Mouse (Mus musculus) layer of hippocampus, adult 2 months (tissue): ENCODE measurements around the gene Luc7l3. TPM values are rescaled to one million over a fixed set of nuclear protein-coding genes. Genes with fewer than 3 reads are reported as not detected.
"Not testable (repeated sequence)": the region's sequence is repeated elsewhere in the genome, so short reads cannot be mapped to it uniquely, and the experiment has no call there.

Experiments used
- DNase-seq, 2 experiments: peaks; one replicate each; pipeline ENCODE4 v3.0.0; 2022; ENCODE audit warnings: low spot score in 2 of 2
- H3K27ac ChIP-seq: fragments of 200-600 bp; 2 replicates; pipeline ENCODE4 v1.8.1; 2022
- H3K4me3 ChIP-seq: fragments of 200-600 bp; 2 replicates; pipeline ENCODE4 v1.8.1; 2022; ENCODE audit warnings: mild to moderate bottlenecking
- CTCF ChIP-seq: fragments of 200-600 bp; conservative IDR thresholded peaks from 2 replicates; pipeline ENCODE4 v1.8.1; 2022; ENCODE audit warnings: antibody characterized with exemption, mild to moderate bottlenecking, moderate library complexity
- total RNA-seq, 2 experiments: library from RNA; stranded (reverse); gene quantifications; 2 replicates each; pipeline ENCODE4 v1.2.3; 2021

Luc7l3 gene
- total RNA-seq, 2 experiments from 2014 or later: 115 to 132 TPM

- Histone ChIP-seq H3K4me3 (no peak overlapping the region), H3K27ac (no peak overlapping the region)
- DNase-seq: no peak
- TF ChIP-seq CTCF: no peak
These were observed 46.1 kb downstream of the Luc7l3 start for GRCm38 (mm10) chr11:94275686-94276085.

- H3K27ac ChIP-seq: no peak overlapping the region
- no peak for DNase-seq
- no peak for TF ChIP-seq CTCF
- H3K4me3 ChIP-seq: no peak overlapping the region
These were observed 46.6 kb downstream of the Luc7l3 start for GRCm38 (mm10) chr11:94275226-94275625.

- Histone ChIP-seq H3K27ac (no peak overlapping the region), H3K4me3 (no peak overlapping the region)
- DNase-seq: no peak
- TF ChIP-seq CTCF: no peak
These were observed 47.5 kb downstream of the Luc7l3 start for GRCm38 (mm10) chr11:94274206-94274867.

GRCm38 (mm10) chr11:94272960-94273927, 48.5 kb downstream of the Luc7l3 start:
- no peak overlapping the region for H3K27ac ChIP-seq
- no peak for TF ChIP-seq CTCF
- DNase-seq: no peak
- H3K4me3 ChIP-seq: no peak overlapping the region

- DNase-seq: no peak
- Histone ChIP-seq H3K27ac (no peak overlapping the region), H3K4me3 (no peak overlapping the region)
- TF ChIP-seq CTCF: no peak
These were observed 50.8 kb downstream of the Luc7l3 start for GRCm38 (mm10) chr11:94271015-94271414.

- DNase-seq: no peak
- Histone ChIP-seq H3K4me3 (no peak overlapping the region), H3K27ac (no peak overlapping the region)
- no peak for TF ChIP-seq CTCF
These were observed 51.9 kb downstream of the Luc7l3 start for GRCm38 (mm10) chr11:94269906-94270305.

GRCm38 (mm10) chr11:94268761-94269160, 53.0 kb downstream of the Luc7l3 start:
- H3K27ac ChIP-seq: no peak overlapping the region
- no peak overlapping the region for H3K4me3 ChIP-seq
- no peak for DNase-seq
- no peak for TF ChIP-seq CTCF

GRCm38 (mm10) chr11:94266155-94266554, 55.6 kb downstream of the Luc7l3 start:
- not testable (repeated sequence) for H3K27ac ChIP-seq, DNase-seq, H3K4me3 ChIP-seq

- Histone ChIP-seq H3K27ac (peak overlapping the region; percentile 82), H3K4me3 (peak overlapping the region; percentile 53)
- TF ChIP-seq CTCF: peak; percentile 69
- peak; percentile 49 to 56 for DNase-seq
These were observed 56.5 kb downstream of the Luc7l3 start for GRCm38 (mm10) chr11:94265134-94265785.

GRCm38 (mm10) chr11:94261585-94262370, 60.0 kb downstream of the Luc7l3 start:
- TF ChIP-seq CTCF: no peak
- no peak overlapping the region for H3K4me3 ChIP-seq
- no peak overlapping the region for H3K27ac ChIP-seq
- DNase-seq: no peak

GRCm38 (mm10) chr11:94259814-94260213, 62.0 kb downstream of the Luc7l3 start:
- TF ChIP-seq CTCF: no peak
- DNase-seq: no peak
- Histone ChIP-seq H3K27ac (no peak overlapping the region), H3K4me3 (no peak overlapping the region)

GRCm38 (mm10) chr11:94257987-94258386, 63.8 kb downstream of the Luc7l3 start:
- no peak for TF ChIP-seq CTCF
- no peak overlapping the region for H3K27ac ChIP-seq
- no peak overlapping the region for H3K4me3 ChIP-seq
- no peak for DNase-seq
